Mouse (Mus musculus) megakaryocyte, embryonic 14.5 days (primary cell): Measurements from ENCODE around the gene Bms1. TPM values are rescaled to one million over a fixed set of nuclear protein-coding genes. Genes with fewer than 3 reads are reported as not detected.

Experiments
- H3K27me3 ChIP-seq: replicated peaks from 2 replicates; pipeline ENCODE3; 2012; ENCODE audit warnings: inconsistent platforms
- H3K36me3 ChIP-seq: replicated peaks from 2 replicates; pipeline ENCODE3; 2012; ENCODE audit warnings: low read length, inconsistent platforms, mixed read lengths
- H3K4me1 ChIP-seq: 2 replicates; pipeline ENCODE4 v1.6.1; 2012; ENCODE audit warnings: inconsistent platforms
- H3K4me3 ChIP-seq: replicated peaks from 2 replicates; pipeline ENCODE3; 2012; ENCODE audit warnings: moderate library complexity, mild to moderate bottlenecking, inconsistent platforms
- H3K9me3 ChIP-seq: 2 replicates; pipeline ENCODE4 v1.6.1; 2012; ENCODE audit warnings: inconsistent platforms
- FLI1 ChIP-seq: IDR thresholded peaks from 2 replicates; pipeline ENCODE4 v1.6.1; 2012; ENCODE audit warnings: low read length, inconsistent platforms, mixed read lengths
- GATA1 ChIP-seq: IDR thresholded peaks from 3 replicates; pipeline ENCODE4 v1.6.1; 2012; ENCODE audit warnings: mixed read lengths, low read length, inconsistent platforms, borderline replicate concordance
- polyA plus RNA-seq: library from polyadenylated mRNA; stranded (reverse); fragments of >175 nt; gene quantifications from 2 replicates; pipeline ENCODE4 v1.2.3, GENCODE M21; 2012; ENCODE audit warnings: low replicate concordance; ENCODE audit not compliant: insufficient read depth

Gene Bms1
- polyA plus RNA-seq, 1 experiment: 15.7 TPM

- Histone ChIP-seq H3K36me3 (no peaks in the 10 kb centered on the region), H3K4me3 (no peak overlapping the region), H3K9me3 (0 out of 2 replicates have a peak, but pooled peaks cover 4% of the 10 kb centered on the region), H3K4me1 (peaks cover 17% of the 10 kb centered on the region), H3K27me3 (peaks cover 76% of the 10 kb centered on the region)
- no peak for TF ChIP-seq GATA1
Measured at GRCm38 (mm10) chr6:118335934-118336450, 83.3 kb downstream of the Bms1 start.

GRCm38 (mm10) chr6:118333861-118334260, 85.4 kb downstream of the Bms1 start:
- peaks cover 70% of the 10 kb centered on the region for H3K27me3 ChIP-seq
- H3K4me1 ChIP-seq: peaks cover 11% of the 10 kb centered on the region
- H3K9me3 ChIP-seq: no peaks in the 10 kb centered on the region
- H3K36me3 ChIP-seq: no peaks in the 10 kb centered on the region
- no peak overlapping the region for H3K4me3 ChIP-seq
- TF ChIP-seq FLI1 (no peak), GATA1 (no peak)

Other genes with a start within 250 kb of the Bms1 start
- gene Ret, start 221.8 kb downstream of the Bms1 start, polyA plus RNA-seq: 0.10 TPM in 1 of 2 replicates, not detected in the other
- gene Zfp248, start 36.1 kb upstream of the Bms1 start, polyA plus RNA-seq: 0.38 TPM in 1 of 2 replicates, not detected in the other
- gene Zfp9, start 59.8 kb upstream of the Bms1 start, polyA plus RNA-seq: 0.06 TPM in 1 of 2 replicates, not detected in the other
- gene Ankrd26, start 142.8 kb upstream of the Bms1 start, polyA plus RNA-seq: 0.12 and 0.30 TPM in 2 replicates